Mouse (Mus musculus): ENCODE data around the gene Myo18b. TPM values are rescaled to one million over a fixed set of nuclear protein-coding genes. Genes with fewer than 3 reads are reported as not detected.

Gene Myo18b
- total and polyA plus RNA-seq, 3 experiments, result not detected

- Histone ChIP-seq H3K9me3 (replicated peaks; ENCODE audit: low read length) (peaks cover 94% of the 10 kb centered on the region), H3K79me2 (replicated peaks; ENCODE audit: control insufficient read depth, extremely low read depth, insufficient read depth, poor library complexity, severe bottlenecking) (no peaks in the 10 kb centered on the region), H3K4me3 (replicated peaks in 1 of 3; ENCODE audit: low read depth in 2 of 3, low read length in 2 of 3, poor library complexity in 1 of 3) (no peak overlapping the region), H3K4me1 (ENCODE audit: control insufficient read depth in 1 of 2, insufficient read depth in 2 of 2) (no peaks in the 10 kb centered on the region), H3K4me2 (ENCODE audit: insufficient read depth, low read depth, poor library complexity, severe bottlenecking) (no peak overlapping the region), H3K36me3 (replicated peaks in 1 of 2; ENCODE audit: control insufficient read depth in 1 of 2, insufficient read depth in 1 of 2, low read length in 1 of 2) (no peaks in the 10 kb centered on the region), H3K27ac (ENCODE audit: insufficient read depth, low read depth) (no peak overlapping the region), H3K9ac (ENCODE audit: insufficient read depth, low read depth) (no peak overlapping the region), H3K27me3 (replicated peaks) (no peaks in the 10 kb centered on the region)
- TF ChIP-seq UBTF (IDR thresholded peaks at IDR 0.05; ENCODE audit: low read depth, low read length) (no peak), SMC3 (IDR thresholded peaks at IDR 0.05; ENCODE audit: low read depth, low read length) (no peak), MYC (IDR thresholded peaks at IDR 0.05; ENCODE audit: low read depth, low read length) (no peak), POLR2AphosphoS2 (IDR thresholded peaks at IDR 0.05; ENCODE audit: low read depth, low read length) (no peak), MAX (IDR thresholded peaks at IDR 0.05; ENCODE audit: low read length) (no peak), NELFE (IDR thresholded peaks at IDR 0.05; ENCODE audit: low read depth, low read length) (no peak), ETS1 (conservative IDR thresholded peaks at IDR 0.05; ENCODE audit: low read depth, low read length) (no peak), TCF12 (IDR thresholded peaks at IDR 0.05; ENCODE audit: low read depth, low read length) (no peak), ZKSCAN1 (IDR thresholded peaks at IDR 0.05; ENCODE audit: borderline replicate concordance, low read depth, low read length) (no peak), CTCF (conservative IDR thresholded peaks at IDR 0.05 in 1 of 2, IDR thresholded peaks at IDR 0.05 in 1 of 2; ENCODE audit: low read depth in 2 of 2, low read length in 2 of 2) (no peak)
- DNase-seq (ENCODE audit: extremely low read depth), result no peak
- in situ Hi-C loops (cut with MboI; ENCODE audit: low pct_ligation_motif_present, low pct_unique_long_range_greater_than_20kb, low sequenced_read_pairs) (no loop called here), dilution Hi-C loops (cut with MboI; ENCODE audit: extremely low pct_ligation_motif_present, extremely low pct_unique_long_range_greater_than_20kb, low sequenced_read_pairs) (no loop called here)
These were observed 2.6 kb downstream of the Myo18b start for GRCm38 (mm10) chr5:112893462-112894060.

GRCm38 (mm10) chr5:112892411-112892810 is 3.8 kb downstream of the Myo18b start:
- no peak for TF ChIP-seq HCFC1 (IDR thresholded peaks at IDR 0.05; ENCODE audit: low read depth, low read length)
- TF ChIP-seq JUND (conservative IDR thresholded peaks at IDR 0.05; ENCODE audit: low read depth, low read length), result no peak
- no peak for TF ChIP-seq IRF4 (IDR thresholded peaks at IDR 0.05; ENCODE audit: low read depth, low read length)
- TF ChIP-seq USF2 (conservative IDR thresholded peaks at IDR 0.05; ENCODE audit: low read depth, low read length), result no peak
- no peak for TF ChIP-seq MAX (IDR thresholded peaks at IDR 0.05; ENCODE audit: low read length)
- TF ChIP-seq RAD21 (IDR thresholded peaks at IDR 0.05; ENCODE audit: low read depth, low read length), result no peak
- TF ChIP-seq CHD2 (IDR thresholded peaks at IDR 0.05; ENCODE audit: low read length), result no peak
- H3K79me2 ChIP-seq (replicated peaks; ENCODE audit: control insufficient read depth, extremely low read depth, insufficient read depth, poor library complexity, severe bottlenecking), result no peaks in the 10 kb centered on the region
- H3K27me3 ChIP-seq (replicated peaks), result no peaks in the 10 kb centered on the region
- no peak overlapping the region for H3K9ac ChIP-seq (ENCODE audit: insufficient read depth, low read depth)
- dilution Hi-C loops (cut with MboI; ENCODE audit: extremely low pct_ligation_motif_present, extremely low pct_unique_long_range_greater_than_20kb, low sequenced_read_pairs) (no loop called here), in situ Hi-C loops (cut with MboI; ENCODE audit: low pct_ligation_motif_present, low pct_unique_long_range_greater_than_20kb, low sequenced_read_pairs) (no loop called here)
- no peak overlapping the region for H3K4me2 ChIP-seq (ENCODE audit: insufficient read depth, low read depth, poor library complexity, severe bottlenecking)
- no peak overlapping the region for H3K4me3 ChIP-seq (replicated peaks in 1 of 3; ENCODE audit: low read depth in 2 of 3, low read length in 2 of 3, poor library complexity in 1 of 3)
- H3K27ac ChIP-seq (ENCODE audit: insufficient read depth, low read depth), result no peak overlapping the region
- H3K4me1 ChIP-seq (ENCODE audit: control insufficient read depth in 1 of 2, insufficient read depth in 2 of 2), result no peaks in the 10 kb centered on the region
- H3K9me3 ChIP-seq (replicated peaks; ENCODE audit: low read length), result peaks cover 96% of the 10 kb centered on the region
- DNase-seq (ENCODE audit: extremely low read depth), result no peak
- H3K36me3 ChIP-seq (replicated peaks in 1 of 2; ENCODE audit: control insufficient read depth in 1 of 2, insufficient read depth in 1 of 2, low read length in 1 of 2), result no peaks in the 10 kb centered on the region
